Mouse (Mus musculus): Measurements from ENCODE around the gene Musk.
"Not testable (repeated sequence)": the region's sequence is repeated elsewhere in the genome, so short reads cannot be mapped to it uniquely, and the experiment has no call there.

The Musk gene

DNA sequence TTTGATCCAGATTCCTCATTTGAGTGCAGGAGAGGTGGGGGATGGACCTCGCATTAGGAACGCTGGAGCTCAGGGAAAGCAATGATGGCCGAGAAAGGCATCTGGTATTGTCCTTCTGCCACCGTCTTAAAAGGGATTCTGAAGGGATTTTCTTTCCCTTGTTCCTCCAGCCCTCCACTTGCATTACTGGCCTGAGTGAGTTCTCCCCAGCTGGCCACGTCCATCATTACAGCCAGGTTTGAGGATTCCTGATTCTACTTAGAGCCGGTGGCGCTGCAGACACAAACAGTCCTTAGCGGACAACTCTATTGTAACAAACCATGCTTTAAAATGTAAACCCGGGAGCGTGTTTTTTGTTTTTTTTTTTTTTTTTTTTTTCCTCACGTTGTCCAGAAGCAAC lies at the start of gene Musk:
Gene Musk (plus strand): TSS at position 274 of the 400 bp plus-strand sequence.
- no peak for DNase-seq (ENCODE audit: low read depth)

DNA sequence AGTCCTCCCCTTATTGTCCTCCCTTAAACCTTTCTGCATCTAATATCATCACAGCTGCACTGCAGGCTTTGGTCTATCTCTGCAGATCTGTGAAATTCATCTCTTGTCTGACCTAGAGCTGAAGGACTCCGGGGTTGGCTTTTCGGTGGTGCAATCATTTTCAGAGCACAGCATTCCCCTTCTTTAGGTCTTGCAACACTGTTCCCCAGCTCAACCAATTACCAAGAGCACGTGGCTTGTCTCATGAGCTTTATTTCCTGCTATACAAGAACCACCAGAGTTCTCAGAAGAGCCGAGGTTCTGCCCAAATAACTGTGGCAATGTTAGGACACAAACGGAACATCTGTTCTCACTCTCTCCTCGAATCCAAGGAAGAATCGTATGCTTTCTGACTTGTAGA lies 45.3 kb upstream of the Musk start:
- DNase-seq (ENCODE audit: low read depth), result peak; percentile 49

DNA sequence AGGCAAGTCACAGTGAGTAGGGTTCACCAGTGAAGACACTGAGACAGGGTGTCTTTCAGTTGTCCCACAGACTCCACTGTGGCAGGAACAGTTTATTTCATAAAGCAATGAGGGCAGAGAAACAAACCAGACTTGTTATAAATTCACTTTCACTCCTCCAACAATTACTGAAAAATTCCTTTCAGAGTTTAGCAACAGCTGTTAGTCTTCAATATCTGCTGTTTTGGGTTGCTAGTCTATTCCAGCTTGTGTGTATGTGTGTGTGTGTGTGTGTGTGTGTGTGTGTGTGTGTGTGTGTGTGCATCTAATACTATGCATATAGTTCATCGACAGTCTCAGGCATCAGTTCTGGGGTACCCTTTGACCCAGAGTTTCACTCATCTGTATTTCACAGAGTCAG lies 40.2 kb upstream of the Musk start:
- no peak for DNase-seq (ENCODE audit: low read depth)

DNA sequence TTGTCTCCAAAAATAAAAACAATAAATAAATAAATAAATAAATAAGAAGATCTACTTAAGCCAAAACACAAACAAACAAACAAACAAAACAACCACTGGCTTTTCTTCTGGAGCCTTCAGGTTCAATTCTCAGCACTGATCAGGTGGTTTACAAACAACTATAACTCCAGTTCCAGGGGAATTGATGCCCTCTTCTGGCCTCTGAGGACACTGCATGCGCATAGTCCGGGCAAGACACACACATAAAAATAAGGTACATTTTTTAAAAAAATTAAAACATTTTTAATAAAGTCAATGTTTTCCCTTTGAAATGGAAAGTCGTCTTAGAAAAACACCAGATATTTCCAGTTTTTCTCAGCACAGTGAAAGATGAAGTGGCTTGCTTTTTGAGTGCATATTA lies 33.4 kb upstream of the Musk start:
- DNase-seq (ENCODE audit: low read depth), result no peak

DNA sequence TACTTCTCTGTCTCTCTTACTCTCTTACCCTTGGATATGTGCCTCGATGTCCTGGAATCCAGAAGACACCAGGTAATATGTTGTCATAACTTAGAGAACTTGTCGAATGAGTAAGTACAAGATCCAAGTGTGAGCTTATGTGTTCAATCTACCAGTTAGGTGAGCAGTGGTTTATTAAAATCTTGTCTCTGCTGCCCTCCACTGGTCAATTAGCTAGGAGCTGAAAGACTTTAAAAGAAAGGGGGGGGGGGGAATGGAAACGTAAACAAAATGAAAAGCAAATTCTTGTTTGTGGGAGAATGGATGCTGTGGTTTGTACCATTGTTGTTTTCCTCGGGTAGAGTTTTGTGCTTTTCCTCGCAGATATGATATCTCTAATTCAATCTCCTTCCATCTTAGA lies 32.4 kb upstream of the Musk start:
- peak; percentile 58 for DNase-seq (ENCODE audit: low read depth)

DNA sequence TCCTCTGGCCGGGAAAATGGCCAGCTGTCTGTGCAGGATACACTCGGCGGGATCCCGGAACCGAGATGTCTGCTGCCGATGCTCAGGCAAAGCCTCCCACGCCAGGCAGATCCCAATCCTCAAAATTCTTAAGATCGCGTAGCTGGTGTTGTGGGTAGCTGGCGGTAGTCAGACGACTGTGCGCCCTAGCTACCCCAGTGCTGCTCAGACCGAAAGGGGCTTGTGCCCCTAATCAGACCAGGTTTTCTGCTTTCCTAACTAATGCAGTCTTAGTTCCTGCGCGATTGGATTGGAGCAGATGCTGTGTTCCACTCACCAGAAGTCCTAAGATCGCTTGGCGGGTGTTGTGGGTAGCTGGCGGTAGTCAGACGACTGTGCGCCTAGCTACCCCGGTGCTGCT lies 25.0 kb upstream of the Musk start:
- DNase-seq (ENCODE audit: low read depth), result not testable (repeated sequence)

DNA sequence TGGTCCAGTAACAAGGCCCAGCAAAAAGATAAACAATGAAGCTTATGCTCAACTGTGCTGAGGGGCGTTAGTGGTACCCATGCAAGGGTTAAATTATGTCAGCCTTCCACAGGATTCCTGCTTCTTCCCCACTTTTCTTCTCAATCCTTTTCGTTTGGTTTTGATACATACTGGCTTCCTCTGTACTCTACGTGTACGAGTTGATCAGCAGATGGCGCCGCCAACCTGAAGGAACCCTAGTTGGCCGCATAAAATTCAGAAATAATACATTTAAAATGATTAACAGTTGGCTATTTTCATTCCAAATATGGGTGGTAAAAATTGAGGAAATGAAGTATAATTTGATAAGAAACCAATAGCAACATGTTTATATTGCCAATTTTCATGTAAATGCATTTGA lies 19.5 kb upstream of the Musk start:
- no peak for DNase-seq (ENCODE audit: low read depth)

DNA sequence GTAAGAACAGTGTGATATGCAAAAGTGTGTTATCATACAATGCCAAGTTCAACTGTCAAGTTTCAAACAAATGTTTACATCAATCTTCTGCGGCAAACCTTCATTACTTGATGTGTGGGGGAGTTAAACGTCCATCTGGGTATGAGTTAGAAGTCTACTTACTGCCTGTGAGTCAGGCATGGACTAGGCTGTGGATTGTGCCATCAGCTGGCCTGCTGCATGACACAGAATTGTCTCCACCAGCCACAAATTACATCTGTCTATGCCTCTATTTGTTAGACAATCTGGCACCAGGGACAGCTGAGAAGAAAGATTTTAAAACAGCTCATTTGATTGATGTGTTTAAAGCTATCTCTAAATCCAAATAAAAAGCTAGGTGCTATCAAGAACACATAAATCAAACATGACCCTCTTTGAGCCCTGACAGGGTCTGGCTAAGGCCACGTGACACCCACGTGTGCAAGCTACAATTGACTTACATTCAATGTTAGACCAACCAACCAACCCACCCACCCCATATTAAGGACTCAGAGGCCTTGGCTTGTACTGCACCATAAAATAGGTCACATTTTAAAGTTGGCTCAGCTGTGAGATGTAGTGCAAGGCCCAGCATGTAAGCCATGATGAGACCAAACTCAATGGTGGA lies 16.7 kb upstream of the Musk start:
- no peak for DNase-seq (ENCODE audit: low read depth)

DNA sequence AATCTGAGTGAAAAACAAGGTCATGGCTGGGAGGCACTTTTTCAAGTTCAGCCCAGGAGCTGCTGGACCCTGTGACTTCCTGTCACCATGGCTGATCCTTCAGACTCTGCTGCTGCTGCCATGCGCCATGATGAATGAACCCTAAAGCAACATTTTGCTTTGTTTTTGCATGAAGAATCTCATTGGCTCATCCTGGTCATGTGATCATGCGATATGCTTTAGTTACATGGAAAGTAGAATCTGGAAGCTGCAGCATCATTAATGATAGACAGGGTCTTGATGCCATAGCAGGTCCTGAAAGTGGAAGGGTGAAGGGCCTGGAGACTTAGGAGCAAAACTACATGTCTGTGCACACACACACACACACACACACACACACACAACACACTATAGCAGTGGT lies 15.8 kb upstream of the Musk start:
- no peak for DNase-seq (ENCODE audit: low read depth)

DNA sequence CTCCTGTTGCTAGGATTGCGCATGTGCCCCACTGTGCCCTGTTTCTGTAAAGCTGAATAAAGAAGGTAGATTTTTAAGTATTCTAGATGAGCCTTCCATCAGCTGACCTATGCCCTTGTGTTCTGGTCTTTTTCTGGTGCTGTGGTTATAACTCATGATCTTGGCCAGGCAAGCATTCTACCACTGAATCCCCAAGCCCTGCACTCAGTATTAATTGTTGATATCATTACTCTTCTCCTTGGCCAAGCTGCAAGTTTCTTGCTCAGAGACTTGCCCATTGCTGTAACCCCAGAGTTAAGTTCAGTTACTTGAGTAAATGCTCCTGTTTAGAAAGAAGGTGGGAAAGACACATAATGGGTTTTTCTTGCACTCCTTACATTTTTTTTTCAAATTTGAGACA lies 14.8 kb upstream of the Musk start:
- DNase-seq (ENCODE audit: low read depth), result no peak

DNA sequence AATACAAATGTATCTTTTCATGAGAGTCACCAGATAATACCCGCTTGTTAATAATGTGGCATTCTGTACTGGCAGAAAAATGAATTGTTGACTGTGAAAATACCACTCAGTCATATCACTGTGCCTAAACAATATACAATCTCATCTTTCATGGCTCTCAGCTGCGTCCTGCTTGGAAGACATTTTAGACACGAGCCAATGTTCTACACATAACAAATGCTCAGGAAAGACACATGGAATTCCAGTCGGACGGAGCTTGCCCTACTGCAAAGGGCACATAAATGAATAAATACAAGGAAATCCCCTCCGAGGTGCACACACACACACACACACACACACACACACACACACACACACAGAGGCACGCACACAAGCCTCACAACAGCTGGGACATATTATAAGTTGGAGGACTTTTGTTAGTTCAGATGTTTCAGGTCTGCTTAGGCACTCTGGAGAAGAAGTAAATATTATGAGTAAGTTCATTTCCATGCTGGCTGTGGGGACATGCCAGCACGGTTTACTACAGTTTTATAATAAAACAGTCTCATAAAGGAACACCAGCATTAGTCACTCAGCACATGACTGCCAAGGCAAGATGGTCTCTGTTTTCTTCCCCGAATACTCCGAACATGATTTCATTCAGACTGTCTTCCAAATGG lies 14.1 kb upstream of the Musk start:
- peak; percentile 86 for DNase-seq (ENCODE audit: low read depth)

DNA sequence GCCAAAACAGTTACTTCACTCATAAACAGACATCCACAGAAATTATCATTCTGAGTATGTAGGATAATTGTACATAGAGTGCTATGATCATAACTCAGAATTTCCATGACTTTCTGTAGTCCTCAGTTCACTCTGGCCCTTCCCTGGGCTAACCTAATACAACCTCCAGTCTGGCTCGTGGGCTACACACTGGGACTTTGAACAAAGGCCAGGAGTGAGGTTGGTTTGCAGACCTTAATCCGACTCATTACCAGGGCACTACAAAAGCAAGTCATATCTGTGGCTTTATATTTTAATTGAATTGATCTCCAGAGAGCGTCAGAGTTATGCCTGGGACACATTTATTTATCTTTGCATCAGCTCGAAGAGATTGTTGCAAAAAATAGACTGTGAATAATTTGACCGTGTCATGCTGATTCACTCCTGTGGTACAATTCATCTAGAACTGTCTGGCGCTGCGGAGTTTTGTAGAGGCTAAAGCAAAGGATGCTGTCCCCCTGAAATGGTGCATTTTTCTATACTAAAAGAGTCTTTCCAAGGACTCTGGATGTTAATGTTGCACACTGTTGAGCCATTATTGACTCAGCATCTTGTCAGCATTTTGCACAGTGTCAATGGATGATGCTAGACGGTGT lies 10.4 kb upstream of the Musk start:
- DNase-seq (ENCODE audit: low read depth), result no peak

DNA sequence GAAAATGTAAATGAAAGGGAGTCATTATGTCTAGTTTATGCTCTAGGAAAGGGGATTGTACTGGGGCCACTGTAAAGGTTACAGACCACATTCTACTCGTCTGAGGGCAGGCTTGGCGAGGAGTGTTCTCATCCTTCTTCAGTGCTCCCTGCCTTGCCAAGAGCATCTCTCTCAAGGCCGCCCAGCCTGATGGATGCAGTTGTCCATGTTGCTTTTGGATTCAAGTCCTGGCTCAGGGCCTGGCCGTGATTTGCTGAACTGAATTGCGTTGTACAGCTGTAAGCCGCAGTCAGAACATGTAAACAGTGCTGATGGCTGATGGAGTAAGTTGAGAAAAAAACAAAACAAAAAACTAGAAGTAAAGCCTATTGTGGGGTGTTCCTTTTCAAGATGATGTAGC lies 7.4 kb upstream of the Musk start:
- peak; percentile 57 for DNase-seq (ENCODE audit: low read depth)

DNA sequence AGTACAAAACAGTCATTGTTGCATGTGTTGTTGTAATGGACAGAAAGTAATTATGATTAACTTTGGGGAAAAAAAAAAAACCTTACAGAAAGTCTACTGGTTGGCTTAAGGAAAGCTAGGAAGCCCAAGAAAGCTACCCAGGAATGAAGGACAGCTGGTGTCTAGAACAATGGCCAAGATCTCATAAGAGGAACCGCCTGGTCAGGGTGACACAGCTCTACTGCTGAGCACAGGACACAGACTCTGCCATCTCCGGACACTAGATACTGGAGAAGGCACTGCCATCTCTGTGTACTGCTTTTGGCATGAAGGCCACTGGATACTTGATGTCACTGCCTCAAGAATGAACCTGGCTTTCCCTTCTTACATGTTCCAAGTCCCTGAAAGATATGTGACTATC lies 5.6 kb upstream of the Musk start:
- DNase-seq (ENCODE audit: low read depth), result no peak

DNA sequence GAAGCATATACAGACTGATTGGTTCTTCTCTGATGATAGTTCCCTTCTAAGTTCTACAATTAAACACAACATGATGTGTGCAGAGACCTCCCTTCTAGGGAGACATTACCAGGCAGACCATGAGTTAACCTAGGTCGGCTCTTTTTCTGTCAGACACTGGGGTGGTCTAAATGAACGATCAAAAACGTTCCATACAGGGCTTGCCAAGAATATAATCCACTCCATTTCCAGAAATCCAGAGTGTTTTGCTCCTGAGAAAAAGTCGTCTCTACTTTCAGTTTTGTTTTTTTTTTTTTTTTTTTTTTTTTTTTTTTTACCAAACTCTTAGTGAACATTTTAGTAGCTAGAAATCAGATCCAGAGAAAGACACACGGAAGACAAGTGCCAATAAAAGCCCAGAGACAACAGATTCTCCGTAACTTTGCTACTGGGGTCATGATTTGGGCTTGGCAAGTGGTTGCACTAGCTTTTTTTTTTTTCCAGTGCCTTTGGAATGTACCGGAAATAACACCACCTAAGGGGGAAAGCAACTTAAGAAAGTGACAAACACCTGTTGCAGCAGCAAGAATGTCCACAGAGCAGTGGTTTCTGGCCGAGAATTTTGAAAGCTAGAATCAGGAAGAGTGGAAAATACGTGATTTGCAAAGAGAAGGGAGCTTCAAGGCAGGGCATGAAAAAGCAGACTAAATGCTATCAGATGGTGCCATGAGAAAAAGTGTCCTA lies 769 bp downstream of the Musk start:
- DNase-seq (ENCODE audit: low read depth), result no peak

DNA sequence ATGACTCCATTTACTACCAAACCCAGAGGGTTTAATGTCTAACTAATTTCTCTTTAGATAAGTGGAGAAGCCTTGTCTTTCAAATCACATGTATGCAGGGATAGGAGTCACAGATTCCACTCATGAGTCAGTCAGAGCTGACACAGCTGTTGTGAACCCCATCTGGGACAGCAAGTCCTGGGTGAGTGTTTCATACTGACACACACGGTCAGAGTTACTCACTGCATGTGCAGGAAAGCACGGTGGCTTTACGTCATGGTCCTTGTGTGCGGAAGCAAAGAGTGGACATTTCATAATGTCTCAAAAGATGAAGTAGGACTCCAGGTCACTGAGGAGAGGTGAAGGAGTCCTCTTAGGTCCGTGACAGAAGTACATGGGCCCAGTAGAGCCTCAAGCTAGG lies 3.0 kb downstream of the Musk start:
- DNase-seq (ENCODE audit: low read depth), result no peak

DNA sequence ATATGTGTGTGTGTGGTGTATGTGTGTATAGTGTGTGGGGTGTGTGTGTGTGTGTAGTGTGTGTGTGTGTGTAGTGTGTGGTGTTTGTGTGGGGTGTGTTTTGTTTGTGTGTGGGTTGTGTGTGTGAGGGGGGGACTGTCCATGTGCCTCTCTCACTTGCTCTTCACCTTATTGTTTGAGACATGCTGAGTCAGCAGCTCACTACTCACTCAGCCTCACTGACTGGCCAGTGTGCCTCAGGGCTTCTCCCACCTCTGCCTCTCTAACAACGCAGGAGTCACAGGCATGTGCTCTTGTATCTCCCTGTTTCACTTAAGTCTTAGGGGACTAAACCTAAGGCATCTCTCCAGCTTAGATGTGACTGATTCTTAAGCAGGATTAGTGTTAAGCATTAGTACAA lies 6.1 kb downstream of the Musk start:
- no peak for DNase-seq (ENCODE audit: low read depth)

DNA sequence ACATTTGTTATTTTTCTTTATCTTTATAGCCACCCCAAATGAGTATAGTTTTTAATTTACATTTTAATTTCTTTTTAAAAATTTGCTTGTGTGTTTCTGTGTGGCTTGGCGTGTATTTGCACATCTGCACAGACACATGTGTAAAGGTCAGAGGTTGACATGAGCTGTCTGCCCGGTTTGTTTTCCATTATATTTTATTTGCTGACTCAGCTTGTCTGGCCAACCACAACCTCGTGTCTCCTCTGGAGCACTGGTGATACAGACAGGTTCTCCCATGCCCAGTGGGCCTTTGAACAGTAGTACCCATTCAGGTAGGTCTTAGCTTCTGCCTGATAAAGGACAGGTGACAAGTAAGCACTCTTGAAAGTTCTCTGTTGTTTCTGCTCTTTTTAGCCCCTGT lies 7.3 kb downstream of the Musk start:
- no peak for DNase-seq (ENCODE audit: low read depth)

DNA sequence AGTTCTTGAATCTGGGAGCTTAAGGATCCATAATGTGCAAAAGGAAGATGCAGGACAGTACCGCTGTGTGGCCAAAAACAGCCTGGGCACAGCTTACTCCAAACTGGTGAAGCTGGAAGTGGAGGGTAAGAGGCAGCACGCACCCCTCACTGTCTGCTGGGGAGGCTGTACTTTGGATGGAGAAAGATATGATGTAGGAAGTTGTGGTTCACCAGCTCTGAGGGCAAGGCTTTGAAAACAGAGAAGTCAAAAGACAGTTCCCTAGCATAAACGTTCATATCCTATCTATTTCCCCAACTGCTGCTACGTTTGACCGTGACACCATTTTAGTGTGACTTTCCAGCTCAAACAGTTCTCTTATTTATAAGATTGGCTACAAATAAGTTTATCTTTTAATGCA lies 18.1 kb downstream of the Musk start:
- DNase-seq (ENCODE audit: low read depth), result no peak

DNA sequence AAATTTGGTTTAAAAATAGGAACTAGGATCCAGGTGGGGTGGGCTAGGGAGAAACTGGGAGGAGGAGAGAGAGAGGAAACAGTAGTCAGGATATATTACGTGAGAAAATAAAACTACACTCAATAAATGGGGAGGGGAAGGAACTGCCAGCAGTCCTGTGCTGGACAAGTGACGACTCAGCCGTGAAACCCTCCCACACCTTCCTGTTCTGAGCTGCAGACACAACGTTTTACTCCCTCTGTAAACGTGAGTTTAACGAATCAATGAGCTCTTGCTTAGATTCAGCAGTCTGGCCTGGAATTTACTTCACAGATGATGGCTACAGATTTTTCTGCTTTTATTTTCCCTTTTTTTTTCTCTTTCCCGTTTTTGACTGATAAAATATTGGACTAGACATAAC lies 18.8 kb downstream of the Musk start:
- DNase-seq (ENCODE audit: low read depth), result no peak

DNA sequence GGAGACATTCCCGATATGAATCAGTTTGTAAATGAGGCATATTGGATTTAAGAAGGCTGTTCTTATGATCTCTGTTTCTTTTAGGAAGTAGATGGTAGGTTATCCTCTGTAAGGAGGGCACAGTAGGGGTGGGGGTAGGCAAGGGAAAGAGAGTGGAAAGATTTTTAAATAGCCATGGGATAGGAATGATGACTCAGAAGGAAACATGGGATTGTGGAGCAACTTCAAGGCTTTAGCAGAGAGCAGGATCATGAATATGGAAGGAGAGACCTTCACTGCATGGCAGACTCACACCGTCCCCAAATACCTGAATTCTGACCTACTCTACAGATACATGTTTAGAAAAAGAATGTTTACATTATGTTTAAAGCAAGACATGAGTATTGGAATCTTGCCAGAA lies 21.7 kb downstream of the Musk start:
- DNase-seq (ENCODE audit: low read depth), result no peak

DNA sequence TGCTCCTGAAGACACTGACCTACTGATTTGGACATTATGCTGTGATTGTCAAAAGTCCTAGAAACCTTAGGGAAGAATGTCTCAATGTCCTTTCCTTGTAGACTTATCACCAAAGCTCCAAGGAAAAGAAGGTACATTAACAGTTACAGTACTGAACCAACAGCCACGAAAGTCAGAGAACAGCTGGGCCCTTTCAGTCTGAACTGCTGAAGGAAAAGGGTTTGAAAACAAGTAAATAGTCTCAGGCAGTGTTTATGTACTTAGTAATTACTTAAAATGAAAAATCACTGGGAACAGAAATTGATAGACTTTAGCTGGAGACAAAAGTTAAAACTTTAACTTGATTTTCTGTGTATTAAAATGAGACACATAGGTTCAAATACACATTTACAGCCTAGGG lies 27.6 kb downstream of the Musk start:
- no peak for DNase-seq (ENCODE audit: low read depth)

DNA sequence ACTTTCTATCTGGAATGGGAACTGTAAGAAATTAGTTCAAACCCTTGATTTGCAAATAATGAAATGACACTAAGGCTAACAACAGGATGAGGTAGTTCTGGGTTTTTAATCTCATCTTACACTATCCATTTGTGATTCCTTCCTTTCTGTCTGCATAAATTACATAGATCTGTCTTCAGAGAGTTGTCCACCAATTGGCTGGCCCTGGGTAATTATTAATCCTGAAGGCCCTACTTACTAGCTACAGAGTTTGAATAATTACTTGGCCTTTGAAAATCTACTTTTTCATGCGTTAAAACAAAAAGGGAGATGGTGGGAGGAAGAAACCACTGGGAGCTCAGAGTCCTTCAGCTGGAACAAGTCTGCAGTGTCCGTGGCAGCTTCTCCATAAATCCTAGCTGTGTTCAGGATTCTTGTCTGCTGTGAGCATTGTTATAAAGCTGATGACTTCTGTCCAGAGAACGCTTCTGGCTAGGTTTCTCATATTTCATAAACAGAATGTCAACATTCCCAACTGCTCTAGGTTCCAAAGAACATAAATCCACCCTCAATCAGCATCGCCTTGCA lies 29.3 kb downstream of the Musk start:
- no peak for DNase-seq (ENCODE audit: low read depth)

All from fibroblast of lung, adult 2 months (primary cell).